Mouse (Mus musculus) frontal cortex, adult (tissue): Measurements from ENCODE around the gene Mtmr1.
"Not testable (repeated sequence)": the region's sequence is repeated elsewhere in the genome, so short reads cannot be mapped to it uniquely, and the experiment has no call there.

ENCODE experiments used
- ATAC-seq: cut with Nextera tagmentation; 2 replicates; pipeline ENCODE4 v1.9.2; 2017; ENCODE audit warnings: mild to moderate bottlenecking, moderate library complexity, mixed read lengths; ENCODE audit not compliant: low TSS enrichment

Gene Mtmr1

DNA sequence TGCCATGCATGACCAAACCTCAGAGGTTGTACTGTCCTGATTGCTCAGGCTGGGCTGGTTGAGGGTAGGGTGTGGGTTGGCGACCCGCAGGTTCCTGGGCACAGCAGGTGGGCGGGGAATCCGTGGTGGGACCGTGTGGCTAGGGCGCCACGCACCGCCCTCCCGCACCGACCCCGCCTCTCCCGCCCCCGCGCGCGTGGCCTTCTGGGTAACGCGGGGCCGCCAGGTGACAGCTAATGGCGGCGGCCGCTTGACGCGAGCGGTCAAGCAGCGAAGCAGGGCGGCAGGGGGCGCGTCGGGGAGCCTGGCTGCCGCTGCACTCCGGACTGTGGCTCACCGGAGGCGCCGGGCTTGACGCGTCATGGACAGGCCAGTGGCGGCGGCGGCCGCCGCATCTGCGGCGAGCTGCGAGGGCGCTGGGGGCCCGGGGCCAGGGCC, at the start of gene Mtmr1:
Mtmr1 (plus strand) TSS at position 207 of the 438 bp plus-strand sequence.
- ATAC-seq = peak; percentile 87

DNA sequence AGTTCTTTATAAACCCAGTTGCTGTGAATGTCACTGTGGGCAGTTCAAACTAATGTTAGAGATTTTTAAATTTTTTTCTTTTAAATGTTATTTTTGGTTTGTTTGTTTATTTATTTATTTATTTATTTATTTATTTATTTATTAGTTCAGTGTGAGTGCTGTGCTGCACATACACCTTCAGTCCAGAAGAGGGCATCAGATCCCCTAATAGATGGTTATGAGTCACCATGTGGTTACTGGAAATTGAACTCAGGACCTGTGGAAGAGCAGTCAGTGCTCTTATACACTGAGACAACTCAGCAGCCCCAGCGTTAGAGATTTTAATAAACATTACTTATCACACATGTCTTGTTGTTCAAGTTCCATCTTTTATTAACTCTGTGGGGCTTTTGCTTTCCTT, 12.5 kb upstream of the Mtmr1 start:
- no peak for ATAC-seq

DNA sequence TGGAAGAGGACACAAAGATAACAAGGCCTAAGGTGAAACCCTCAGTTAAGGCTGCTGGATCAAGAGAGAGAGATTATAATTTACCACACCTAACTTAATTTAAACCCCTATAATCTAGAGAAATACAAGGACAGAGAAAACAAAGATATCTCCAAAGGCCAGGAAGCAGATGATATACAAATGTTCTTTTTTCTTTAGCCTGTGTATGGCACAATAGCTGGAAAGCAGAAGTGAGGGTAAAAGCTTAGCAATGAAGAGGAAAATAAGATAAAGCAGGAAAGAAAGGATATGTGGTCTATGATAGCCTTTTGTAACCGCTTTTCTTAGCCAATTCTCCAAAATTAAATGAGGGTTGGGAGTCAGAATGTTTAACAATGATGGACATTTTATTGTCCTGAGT, 9.2 kb upstream of the Mtmr1 start:
- ATAC-seq = no peak

DNA sequence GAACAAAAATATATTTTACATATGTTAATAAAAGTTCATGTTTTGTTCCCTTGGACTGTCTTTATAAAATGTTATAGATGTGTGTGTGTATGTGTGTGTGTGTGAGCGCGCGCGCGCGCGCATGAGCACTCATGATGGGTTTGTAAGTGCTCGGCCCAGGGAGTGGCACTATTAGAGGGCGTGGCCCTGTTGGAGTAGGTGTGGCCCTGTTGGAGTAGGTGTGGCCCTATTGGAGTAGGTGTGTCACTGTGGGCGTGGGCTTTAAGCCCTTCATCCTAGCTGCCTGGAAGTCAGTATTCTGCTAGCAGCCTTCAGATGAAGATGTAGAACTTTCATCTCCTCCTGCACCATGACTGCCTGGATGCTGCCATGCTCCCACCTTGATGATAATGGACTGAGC, 2.8 kb upstream of the Mtmr1 start:
- ATAC-seq = not testable (repeated sequence)

DNA sequence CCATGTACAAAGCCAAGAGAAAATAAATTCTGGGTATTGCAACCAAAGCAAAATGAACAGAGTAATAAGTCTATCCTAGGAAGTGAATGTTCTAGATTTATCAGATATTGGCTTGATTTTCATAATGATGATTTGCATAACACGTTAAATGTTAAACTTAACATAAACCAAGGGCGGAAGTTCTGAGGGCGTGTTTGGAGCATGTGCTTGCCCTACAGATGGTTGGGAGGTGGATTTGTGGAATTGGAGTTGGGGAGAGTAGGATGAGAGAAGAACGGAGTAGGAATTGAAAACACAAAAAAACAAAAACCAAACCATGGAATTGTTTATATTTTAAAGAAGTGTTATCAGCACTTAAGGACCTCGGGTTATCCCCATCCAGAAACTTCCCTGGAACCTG, 498 bp upstream of the Mtmr1 start:
- ATAC-seq = peak; percentile 74

DNA sequence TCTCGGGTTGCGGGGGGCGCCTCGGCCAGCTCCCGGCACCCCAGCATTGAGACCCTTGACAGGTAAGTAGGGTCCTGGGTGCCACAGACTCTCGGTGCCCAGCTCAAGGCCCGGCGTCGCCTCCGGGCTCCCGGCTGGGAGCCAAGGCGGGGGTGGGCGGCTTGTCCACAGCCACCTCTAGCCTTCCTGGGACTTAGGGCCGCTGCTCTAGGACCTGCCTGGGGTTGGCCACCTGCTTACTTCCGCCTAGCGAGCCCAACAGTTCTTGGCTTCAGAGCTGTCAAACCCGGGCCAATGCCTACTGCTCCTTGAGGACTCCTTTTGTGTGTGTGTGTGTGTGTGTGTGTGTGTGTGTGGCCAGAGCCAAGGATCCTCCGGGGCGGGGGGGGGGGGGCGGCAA, 451 bp downstream of the Mtmr1 start:
- ATAC-seq = peak; percentile 42

DNA sequence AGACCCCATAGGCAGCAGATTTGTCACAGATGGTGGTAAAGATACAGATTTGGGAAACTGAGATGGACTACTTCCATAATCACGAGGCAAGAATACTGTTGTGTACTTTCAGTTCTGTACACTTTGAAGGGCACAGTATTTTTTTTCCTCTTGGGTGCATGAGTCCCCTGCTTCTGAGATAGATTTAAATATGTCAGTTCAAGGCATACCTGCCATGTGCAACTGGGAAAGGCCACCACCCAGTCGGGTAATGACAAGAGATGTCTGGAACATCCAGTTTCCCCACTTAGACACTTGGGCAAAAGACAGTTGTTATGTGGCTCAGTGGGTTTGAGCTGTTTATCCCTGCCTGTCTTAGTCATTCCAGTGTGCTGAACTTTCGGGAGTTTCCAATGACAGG, 950 bp downstream of the Mtmr1 start:
- ATAC-seq = no peak

DNA sequence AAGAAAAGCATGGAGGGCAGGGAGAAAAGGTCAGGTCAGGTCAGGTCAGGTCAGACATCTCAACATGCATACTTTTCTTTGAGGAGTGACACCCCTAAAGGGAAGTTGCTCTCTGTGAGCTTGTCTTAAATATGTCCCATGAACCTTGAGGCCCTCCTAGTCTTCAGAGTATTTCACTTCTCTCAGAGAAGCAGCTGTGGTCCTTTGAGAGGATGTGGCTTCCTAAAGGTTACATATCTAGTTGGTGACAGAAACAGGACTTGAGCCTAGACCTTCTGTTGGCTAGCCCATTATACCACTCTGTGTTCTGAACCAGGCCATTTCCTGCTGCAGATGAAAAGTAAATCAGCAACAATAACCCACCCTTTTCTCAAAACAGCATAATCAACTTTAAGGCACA, 2.4 kb downstream of the Mtmr1 start:
- no peak for ATAC-seq

DNA sequence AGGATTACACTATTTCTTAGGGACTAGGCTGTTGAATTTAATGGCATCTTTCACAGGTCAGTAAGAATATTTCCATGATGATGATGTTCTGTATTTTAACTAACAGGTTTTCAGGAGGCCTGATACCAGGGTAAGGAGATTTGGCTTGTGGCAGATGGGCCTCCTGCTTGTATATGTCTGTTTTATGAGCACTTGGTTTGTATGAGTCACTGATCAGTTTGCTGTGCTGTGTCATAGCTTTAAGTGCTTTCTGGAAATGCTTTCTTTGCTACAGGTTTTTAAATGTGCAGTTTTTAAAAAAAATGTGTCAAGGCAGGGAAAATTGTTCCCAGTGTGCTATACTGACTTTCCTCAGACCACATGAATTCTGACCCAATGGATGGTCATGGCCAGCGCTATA, 12.2 kb downstream of the Mtmr1 start:
- peak; percentile 73 for ATAC-seq

DNA sequence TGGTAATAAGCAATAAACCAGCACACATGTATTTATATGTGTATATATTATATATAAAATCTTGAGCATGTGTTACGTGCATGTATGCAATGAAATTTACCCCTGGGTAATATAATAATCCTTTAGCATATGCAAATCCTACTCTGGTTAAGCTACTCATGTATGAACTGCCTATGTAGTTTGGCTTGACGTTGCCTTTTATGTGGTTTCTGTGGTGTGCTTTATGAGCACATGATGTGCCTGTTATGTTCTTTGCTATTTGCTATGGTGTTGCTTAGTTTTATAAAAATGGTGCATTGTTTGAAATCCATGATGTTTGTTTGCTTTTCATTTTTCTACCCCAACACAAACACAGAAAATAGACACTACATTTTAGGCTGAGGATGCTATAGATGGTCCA, 13.9 kb downstream of the Mtmr1 start:
- ATAC-seq = no peak

DNA sequence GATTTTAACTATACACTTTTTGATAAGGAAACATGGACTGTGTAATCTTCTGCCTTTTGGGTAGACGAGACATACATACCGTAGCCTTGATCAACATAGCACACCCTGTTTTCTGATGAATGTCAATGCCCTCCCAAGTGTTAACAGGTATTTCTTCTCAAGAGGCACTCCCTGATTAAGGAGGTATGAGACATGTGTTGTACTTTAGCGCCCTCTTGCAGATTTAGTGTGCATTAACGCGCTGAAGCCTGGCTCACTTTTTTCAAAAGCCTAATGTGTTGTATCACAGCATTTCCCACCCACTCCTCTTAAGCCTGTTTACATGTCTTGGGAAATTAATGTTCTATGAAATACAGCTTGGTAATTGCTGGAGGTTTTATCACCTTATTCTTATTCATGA, 17.0 kb downstream of the Mtmr1 start:
- ATAC-seq = peak; percentile 72

DNA sequence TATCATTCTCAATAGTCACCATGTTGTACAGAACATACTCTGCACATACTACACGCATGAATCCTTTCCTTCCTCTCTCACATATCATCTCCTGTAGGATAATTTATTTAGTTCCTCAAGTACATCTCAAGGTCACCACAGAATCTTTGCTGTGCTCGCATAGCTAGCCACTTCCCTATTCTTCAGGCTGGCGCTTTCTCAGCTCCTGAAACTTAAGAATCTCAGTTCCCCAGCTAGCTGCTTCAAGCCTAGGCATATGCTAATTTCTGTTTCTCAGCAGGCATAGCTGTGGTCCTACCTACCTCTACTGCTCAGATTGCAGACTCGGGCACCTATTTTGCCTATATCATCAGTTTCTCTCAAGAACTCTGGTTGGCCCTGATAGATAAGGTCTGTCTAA, 31.8 kb downstream of the Mtmr1 start:
- ATAC-seq = no peak

DNA sequence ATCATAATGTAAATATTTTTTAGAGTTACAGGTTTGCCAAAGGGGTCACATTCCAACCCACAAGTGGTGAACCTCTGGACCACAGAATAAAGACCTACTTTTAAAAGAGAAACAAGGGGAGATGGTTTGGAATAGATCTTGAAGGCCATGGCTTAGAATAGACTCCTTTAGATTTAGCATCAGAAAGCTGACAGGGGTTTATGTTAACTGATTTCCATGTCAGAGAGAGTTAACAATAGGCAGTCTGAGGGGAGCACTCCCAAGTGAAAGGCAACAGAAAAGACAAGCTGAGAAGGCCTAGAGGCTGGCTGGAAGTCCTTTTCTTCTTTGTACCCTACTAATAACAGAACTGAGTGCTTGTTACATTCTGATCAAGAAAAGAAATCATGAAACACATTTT, 41.7 kb downstream of the Mtmr1 start:
- no peak for ATAC-seq

DNA sequence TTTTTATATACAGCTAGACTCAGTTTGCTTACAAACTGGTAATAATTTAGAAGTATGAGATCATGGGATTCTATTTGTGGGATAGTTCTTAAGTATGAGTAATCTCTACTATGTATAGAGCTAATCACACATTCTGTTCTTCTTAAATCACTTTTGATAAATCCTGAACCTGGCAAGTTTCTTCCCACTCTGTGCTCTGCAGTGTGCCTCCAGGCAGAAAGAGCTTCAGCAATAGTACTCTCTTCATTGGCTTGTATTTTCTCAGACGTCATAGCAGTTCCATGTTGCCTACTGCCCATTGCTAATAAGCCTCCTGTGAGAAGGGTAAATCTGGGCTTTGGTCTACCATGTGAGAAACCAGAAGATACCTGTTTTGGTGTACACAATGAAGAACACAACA, 43.8 kb downstream of the Mtmr1 start:
- peak; percentile 85 for ATAC-seq

DNA sequence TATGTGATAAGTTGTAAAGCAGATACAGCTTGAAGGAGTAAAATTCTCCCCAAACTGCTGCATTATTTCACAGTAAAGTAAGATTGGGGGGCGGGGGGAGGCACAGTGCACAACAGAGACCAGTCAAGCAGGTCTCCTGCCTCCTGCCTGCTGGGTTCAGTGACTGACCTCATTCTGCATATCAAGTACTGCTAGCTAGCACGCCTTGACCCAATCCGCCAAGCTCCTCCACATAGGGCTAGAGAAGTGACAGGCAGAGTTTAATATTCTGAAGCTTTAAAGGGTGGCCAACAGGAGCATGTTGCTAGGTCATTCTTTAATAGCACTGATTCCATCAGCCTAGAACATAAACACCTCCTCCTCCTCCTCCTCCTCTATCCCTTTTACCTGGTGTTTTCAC, 48.2 kb downstream of the Mtmr1 start:
- ATAC-seq = no peak

DNA sequence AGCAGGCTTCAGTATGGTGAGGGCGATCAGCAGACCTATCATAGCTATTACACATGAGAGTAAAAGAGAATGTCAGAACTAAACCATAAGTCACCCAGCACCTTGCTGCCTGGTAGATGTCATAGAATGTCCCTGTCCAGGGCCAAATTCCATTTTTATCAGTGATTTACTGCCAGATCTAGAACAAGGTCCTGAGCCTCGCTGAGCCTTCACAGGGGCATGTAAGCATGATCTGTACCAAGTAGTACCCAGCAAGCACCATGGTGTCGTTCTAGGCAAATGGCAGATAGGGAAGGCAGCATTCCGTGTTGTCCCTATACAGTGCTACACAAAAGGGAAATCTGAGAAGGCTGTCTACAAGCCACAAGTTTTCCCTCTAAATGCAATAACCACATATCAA, 49.1 kb downstream of the Mtmr1 start:
- no peak for ATAC-seq

DNA sequence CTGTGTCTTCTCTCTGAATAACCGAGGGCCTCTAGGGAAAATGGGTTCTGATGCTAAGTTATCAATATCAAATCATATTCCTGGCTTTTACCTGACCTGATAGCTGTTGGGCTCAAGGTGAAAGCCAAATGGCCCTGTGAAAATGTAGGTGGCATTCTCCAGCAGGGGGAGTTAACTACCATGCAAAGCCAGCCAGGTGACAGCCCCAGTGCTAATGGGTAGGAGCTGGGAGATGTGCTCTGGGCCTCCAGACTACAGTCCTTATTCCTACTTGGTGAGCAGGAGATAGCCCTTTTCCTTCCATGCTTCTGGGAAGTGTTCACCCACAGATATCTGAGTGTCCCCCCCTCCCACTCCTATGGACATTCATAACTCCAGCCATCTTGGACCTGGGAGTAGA, 60.3 kb downstream of the Mtmr1 start:
- ATAC-seq = no peak

DNA sequence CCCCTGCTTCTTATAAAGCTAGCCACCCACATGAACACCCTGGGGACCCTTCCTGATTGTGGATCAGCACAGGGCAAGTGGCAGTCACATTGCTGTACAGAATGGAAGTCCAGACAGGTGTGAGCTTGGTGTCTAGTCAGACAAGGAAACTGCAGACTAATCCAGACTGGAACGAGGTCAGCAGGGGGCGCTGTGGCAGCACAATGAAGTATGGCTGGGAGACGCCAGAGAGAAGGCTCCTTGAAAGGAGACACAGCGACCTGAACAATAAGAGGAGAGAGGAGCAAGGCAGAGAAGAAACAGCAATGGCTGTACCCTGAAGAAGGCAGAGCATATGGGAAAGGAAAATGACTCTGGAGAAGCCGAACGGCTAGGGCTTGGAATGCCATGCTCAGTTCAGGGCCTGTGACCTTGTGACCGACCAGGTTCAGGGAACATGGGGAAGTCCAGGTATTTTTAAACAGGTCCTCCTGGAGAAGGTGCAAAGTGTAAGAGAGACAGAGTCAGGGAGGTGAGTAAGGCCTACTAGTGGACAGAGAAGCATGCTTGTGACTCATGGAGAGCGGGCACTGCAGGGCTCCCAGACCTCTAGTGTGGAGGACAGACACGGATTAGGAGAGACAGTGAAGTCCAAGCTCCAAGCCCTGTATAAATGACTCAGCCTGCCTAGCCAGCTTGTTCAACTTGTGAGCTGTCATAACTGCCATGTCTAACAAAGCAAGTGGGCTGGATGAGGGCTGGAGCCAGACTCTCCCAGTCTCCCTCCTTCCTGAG, 61.4 kb downstream of the Mtmr1 start:
- peak; percentile 92 for ATAC-seq

DNA sequence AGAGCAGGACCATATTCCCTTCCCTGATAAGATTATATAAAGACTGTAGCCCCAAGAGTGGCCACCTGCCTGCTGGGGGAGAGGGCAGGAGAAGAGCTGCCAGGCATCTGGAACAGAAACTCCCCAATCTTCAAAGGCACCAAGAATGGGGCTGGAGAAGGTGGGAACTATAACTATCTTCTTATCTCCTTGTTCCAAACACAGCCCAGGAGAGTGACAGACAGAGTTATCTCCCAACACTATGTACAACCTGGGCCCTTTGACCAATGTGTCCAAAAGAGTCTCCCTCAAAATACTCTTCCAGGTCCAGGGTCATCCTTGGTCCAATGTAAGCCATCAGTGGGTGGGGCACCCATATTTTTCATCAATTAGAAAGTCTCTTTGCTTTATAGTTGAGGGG, 62.9 kb downstream of the Mtmr1 start:
- no peak for ATAC-seq

DNA sequence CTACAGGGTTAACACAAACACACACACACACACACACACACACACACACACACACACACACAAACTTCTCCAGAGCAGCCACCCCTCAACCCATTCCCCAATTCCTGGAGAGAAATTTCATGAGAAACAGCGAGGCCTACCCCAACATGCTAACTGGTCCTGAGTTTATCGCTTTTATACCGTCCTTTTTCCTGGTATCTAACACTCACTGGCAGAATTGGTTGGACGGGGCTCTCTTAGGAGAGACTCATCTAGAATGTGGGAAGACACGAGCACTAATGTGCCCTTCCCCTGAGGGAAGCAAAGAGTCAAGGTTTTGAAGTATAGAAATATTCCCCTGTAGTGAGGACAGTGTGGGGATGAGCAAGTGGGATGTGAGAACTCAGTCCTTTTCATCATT, 66.3 kb downstream of the Mtmr1 start:
- ATAC-seq = no peak

DNA sequence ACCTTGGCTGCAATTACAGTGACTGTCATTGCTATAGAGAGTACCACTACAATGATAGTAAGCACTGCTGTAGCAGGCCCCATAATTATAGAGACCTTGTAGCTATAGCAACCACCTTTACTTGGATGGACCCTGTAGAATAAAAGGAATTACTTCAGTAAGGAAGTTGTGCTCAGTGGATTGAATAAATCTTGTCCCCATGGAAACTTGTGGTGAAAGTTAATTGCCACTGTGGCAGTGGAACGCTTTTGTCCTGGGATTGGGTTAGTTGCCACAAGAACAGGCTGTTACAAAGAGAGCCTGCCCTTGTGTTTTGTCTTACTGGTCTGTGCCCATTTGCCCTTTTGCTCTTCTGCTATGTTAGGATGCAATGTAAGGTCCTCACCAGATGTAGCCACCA, 69.9 kb downstream of the Mtmr1 start:
- no peak for ATAC-seq

DNA sequence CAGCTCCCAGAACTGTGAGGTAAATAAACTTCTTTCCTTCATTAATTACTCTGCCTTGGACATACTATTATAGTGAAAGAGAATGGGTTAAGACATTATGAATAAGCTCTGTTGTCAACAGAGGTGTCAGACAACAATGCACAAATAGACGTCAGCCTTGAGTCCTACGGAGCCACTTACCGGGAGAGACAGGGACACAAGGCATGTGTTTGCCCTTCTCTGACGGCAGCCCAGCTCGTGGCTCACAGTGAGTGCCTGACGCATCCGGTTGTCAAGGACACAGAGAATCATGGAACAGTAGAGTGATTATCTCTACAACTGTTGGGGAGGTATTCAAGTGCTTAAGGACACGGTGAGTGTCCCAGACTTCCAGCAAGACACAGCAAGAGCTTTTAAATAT, 70.3 kb downstream of the Mtmr1 start:
- ATAC-seq = no peak

DNA sequence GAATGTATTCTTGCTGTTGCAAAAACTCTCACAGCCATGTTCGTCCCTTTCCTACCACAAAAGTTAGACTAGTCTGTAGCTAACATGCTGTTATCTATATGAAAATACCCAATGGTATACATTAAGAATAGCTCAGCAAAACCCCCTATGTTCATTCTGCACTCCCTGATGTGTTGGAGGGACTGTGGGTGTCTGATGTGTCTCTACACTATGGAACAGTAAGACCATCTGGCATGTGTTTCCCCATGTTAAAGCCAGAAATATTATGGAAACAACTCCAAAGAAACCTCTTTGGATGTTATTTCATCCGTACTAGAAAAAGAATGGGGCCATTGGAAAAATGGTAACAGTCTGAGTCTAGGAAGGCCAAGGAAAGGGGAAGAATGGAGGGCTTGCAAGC, 71.0 kb downstream of the Mtmr1 start:
- ATAC-seq = peak; percentile 93

DNA sequence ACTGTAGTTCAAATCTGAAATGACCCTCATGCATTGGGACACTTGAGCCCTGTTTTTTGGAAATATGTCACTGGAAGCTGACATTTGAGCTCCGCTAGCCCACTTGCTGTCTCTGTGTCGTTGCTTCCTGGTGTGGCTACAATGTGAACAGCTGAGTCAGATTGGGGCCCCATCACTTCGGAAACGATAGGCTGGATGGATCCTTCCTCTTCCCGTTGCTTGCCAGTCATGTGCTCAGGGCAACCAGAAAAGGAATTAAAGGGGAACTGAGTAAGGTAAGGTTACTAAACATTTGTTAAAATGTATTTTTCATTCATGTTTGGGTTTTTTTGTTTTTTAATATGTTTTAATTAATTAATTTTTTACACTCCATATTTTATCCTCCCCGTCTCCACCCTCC, 74.9 kb downstream of the Mtmr1 start:
- ATAC-seq = no peak
